Mouse (Mus musculus) olfactory bulb, adult 2 months (tissue): ENCODE measurements around the gene Gpr65.

Experiments used
- CTCF ChIP-seq: fragments of 200-500 bp; IDR thresholded peaks from 2 replicates; pipeline ENCODE4 v1.5.1; 2012; ENCODE audit warnings: low read depth, mild to moderate bottlenecking, low read length, moderate library complexity; ENCODE audit not compliant: insufficient read depth
- POLR2A ChIP-seq: fragments of 200-500 bp; IDR thresholded peaks from 2 replicates; pipeline ENCODE4 v1.6.1; 2012; ENCODE audit warnings: mild to moderate bottlenecking, low read depth, low read length, moderate library complexity; ENCODE audit not compliant: insufficient read depth

DNA sequence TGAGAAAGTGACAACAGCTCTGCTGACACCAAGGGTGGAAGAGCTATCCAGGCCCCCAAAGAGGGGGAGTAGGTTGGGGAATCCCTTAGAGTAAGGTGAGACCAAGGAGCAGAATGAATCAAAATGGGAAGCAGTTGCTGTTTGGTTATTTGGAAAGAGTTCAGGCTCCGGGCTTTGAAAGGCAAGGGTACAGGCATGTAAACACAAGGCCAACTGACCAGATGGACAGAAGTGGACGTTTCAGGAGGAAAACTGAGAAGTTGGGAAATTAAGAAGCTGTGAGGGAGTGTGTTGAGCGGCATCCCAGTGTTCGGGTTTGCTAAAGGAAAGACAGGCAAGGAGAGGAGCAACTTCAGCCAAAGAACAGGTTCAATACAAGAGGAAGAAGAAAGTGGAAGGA lies 54.0 kb downstream of the Gpr65 start:
- TF ChIP-seq CTCF, result no peak
- TF ChIP-seq POLR2A, result no peak
